Mouse (Mus musculus) small intestine, adult 2 months (tissue): ENCODE results near the gene Cd180. TPM values are rescaled to one million over a fixed set of nuclear protein-coding genes. Genes with fewer than 3 reads are reported as not detected.

Source experiments
- H3K27ac ChIP-seq: fragments of 200-500 bp; 2 replicates; pipeline ENCODE4 v1.5.1; 2012; ENCODE audit warnings: low read depth, low read length, control low read depth, inconsistent platforms; ENCODE audit not compliant: insufficient read depth
- H3K27me3 ChIP-seq: fragments of 200-500 bp; 2 replicates; pipeline ENCODE4 v1.6.1; 2012; ENCODE audit warnings: mild to moderate bottlenecking, moderate library complexity, low read length, inconsistent platforms; ENCODE audit not compliant: control insufficient read depth, insufficient read depth
- H3K36me3 ChIP-seq: fragments of 200-500 bp; 2 replicates; pipeline ENCODE4 v1.6.1; 2012; ENCODE audit warnings: mild to moderate bottlenecking, low read length, control low read depth, inconsistent platforms; ENCODE audit not compliant: control insufficient read depth, insufficient read depth
- H3K4me1 ChIP-seq: fragments of 200-500 bp; 2 replicates; pipeline ENCODE4 v1.6.1; 2012; ENCODE audit warnings: low read length, inconsistent platforms, mixed read lengths; ENCODE audit not compliant: control insufficient read depth, insufficient read depth, insufficient read length
- H3K4me3 ChIP-seq: fragments of 200-500 bp; 2 replicates; pipeline ENCODE4 v1.5.1; 2012; ENCODE audit warnings: low read depth, mild to moderate bottlenecking, control low read depth, inconsistent platforms, low read length, moderate library complexity
- CTCF ChIP-seq: fragments of 200-500 bp; IDR thresholded peaks from 2 replicates; pipeline ENCODE4 v1.5.1; 2012; ENCODE audit warnings: low read depth, mild to moderate bottlenecking, control low read depth, inconsistent platforms, low read length, moderate library complexity, mixed read lengths; ENCODE audit not compliant: insufficient replicate concordance, insufficient read length; ENCODE audit errors: extremely low read depth
- POLR2A ChIP-seq: fragments of 200-500 bp; IDR thresholded peaks from 2 replicates; pipeline ENCODE4 v1.6.1; 2012; ENCODE audit warnings: low read depth, mild to moderate bottlenecking, control low read depth, inconsistent platforms, low read length, moderate library complexity
- WGBS: fragments of 180-500 bp; shearing (Covaris S2); methylation state at CpG from one replicate; pipeline ENCODE4 v1.1.7; 2018; 5-methylcytosine and 5-hydroxymethylcytosine counted together
- polyA plus RNA-seq: library from polyadenylated mRNA; depleted of rRNA; stranded (reverse); fragments of >200 nt; gene quantifications from 2 replicates; pipeline ENCODE4 v1.2.3, GENCODE M21; 2012

Gene Cd180
- polyA plus RNA-seq, 1 experiment, result 0.76 TPM

DNA sequence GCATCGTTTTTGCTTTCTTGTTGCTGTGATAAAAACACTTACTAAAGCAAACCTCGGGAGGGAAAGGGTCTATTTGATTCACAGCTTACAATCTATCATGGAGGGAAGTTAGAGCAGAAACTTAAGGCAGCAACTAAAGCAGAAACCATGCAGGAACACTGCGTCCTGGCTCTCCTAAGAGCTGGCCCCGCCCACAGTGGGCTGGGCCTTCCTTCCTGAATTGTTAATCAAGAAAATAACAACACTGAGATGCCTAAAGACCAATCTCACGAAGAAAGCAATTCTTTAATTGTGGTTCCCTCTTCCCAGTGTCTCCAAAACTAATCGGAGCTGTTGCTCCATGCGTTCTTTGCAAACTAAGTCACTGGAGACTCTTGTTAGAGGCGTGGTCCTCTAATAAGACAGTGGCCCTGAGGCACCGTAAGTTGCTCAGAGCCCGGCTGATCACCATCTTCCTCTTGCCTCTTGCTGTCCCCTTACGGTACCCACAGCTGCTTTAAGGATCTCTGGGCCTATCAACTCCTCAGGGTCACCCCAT lies 37.1 kb upstream of the Cd180 start:
- WGBS, result 71% methylated on average over 11 of the region's 11 CpGs
- Histone ChIP-seq H3K4me1 (no peaks in the 10 kb centered on the region; the same call in 1 of the 2 replicates), H3K27me3 (no peaks in the 10 kb centered on the region)

DNA sequence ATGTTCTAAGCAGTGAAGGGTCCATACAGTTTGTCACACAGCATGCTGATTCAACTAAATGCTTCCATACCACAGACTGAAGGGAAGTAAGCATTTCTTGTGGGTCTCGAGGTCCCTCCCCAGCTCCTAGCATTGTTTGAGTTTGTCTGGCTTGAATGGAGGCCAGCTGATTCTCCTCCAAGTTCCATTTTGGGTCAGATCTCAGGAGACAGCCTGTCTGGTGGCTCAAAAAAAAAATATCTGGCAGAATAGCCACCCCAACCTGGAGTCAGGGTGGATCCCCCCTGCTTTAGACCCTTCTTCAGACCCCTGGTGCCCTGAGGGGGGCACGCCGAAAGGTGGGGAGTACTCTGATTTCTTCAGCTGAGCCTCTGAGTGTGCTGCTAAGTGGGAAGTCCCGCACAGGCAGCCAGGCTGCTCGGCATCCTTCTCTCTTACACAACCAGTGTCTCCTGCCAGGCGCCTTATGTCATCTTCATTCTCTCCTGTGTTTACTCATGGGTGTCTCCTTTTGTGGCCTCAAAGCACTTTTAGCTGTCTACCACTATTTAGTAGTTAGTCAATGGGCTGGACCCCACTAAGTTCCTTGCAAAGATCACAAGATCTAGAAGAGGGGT lies 35.0 kb upstream of the Cd180 start:
- 56% methylated on average over 6 of the region's 6 CpGs for WGBS
- TF ChIP-seq CTCF, result no peak
- no peak for TF ChIP-seq POLR2A
- Histone ChIP-seq H3K27me3 (no peaks in the 10 kb centered on the region), H3K4me3 (no peak overlapping the region), H3K4me1 (no peaks in the 10 kb centered on the region; the same call in 1 of the 2 replicates), H3K36me3 (no peaks in the 10 kb centered on the region), H3K27ac (peak overlapping the region; percentile 81; the same call in 1 of the 2 replicates)

More for the DNA sequence above, 37.1 kb upstream of the Cd180 start:
- Histone ChIP-seq H3K4me3 (no peak overlapping the region), H3K36me3 (no peaks in the 10 kb centered on the region), H3K27ac (no peak overlapping the region)
- TF ChIP-seq POLR2A, result no peak
- no peak for TF ChIP-seq CTCF

- no peaks in the 10 kb centered on the region for H3K27me3 ChIP-seq
- 47% methylated on average over 6 of the region's 6 CpGs for WGBS
- TF ChIP-seq POLR2A, result no peak
- no peak for TF ChIP-seq CTCF
- 0 out of 2 replicates have a peak overlapping the region, but pooled peaks have one; percentile 7 for H3K27ac ChIP-seq
- no peaks in the 10 kb centered on the region for H3K36me3 ChIP-seq
- no peak overlapping the region for H3K4me3 ChIP-seq
- 0 out of 2 replicates have a peak, but pooled peaks cover 2% of the 10 kb centered on the region for H3K4me1 ChIP-seq
Observed at GRCm38 (mm10) chr13:102664041-102664440, 29.3 kb upstream of the Cd180 start.

DNA sequence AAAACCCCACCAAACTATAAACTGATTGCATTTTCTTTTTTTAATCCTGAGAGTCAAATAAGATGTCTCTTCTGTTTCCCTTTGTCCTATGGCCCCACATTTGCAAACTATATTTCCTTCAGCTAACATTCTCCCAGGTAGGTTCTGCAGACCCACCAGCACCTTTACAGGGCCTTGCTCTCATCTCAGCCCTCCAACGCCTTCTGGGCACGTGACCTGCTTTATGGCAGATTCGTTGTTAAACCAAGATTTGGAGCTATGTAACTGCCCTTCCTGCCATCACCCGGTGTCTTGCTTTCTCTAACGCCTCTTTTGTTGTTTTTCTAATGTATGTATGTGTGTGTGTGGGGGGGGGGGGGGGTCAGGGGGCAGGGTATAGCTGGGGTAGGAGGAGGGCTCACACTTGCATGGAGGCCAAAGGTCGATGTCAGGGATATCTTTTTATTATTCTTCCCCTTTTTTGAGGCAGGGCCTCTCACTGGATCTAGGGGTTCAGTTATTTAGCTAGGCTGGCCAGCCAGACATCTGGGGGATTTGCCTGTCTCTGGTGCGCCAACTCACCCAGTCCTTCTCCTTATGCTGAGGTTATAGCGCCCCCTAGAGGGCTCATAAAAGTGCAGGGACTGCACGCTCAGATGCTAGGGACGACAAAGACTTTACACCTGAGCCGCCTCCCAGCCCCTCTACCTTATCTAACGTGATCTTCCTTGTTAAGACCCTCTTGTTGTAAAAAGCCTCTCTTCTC lies 28.3 kb upstream of the Cd180 start:
- WGBS, result 59% methylated on average over 12 of the region's 12 CpGs
- H3K4me3 ChIP-seq, result no peak overlapping the region
- no peaks in the 10 kb centered on the region for H3K36me3 ChIP-seq
- TF ChIP-seq POLR2A (no peak), CTCF (peak; percentile 56; the same call in 1 of the 2 replicates)
- no peak overlapping the region for H3K27ac ChIP-seq
- H3K4me1 ChIP-seq, result 0 out of 2 replicates have a peak, but pooled peaks cover 2% of the 10 kb centered on the region
- no peaks in the 10 kb centered on the region for H3K27me3 ChIP-seq

DNA sequence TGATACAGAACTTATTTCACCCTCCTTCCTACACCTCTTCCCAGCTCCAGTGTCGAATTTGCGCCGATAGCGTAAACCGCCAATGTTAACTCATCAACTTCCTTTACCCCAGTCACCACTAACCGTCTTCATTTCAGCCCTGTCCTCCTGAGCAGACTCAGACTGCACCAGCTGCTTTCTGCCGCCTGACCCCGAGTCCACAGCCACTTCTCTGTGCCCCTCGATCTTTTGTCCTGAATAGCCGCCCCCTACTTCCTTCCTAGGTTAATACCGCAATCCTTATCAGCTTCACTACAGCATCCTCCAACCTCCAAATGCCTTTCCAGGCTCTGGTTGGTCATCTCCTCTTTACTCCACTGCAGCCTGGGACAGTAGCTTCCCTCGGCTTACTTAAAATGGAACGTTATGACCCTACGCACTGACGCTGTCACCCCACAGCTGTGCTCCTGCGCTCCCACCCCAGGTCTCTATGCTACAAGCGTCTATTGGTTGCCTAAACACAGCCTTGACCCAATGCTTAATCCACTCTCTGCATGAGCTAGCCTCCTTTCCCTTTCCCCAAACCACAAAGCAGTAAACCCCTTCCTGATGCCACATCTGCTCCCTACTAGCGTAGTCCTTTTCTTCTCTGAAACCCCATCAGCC lies 27.6 kb upstream of the Cd180 start:
- H3K4me1 ChIP-seq, result 0 out of 2 replicates have a peak, but pooled peaks cover 2% of the 10 kb centered on the region
- WGBS, result 63% methylated on average over 18 of the region's 18 CpGs
- no peak overlapping the region for H3K27ac ChIP-seq
- no peaks in the 10 kb centered on the region for H3K27me3 ChIP-seq
- no peaks in the 10 kb centered on the region for H3K36me3 ChIP-seq
- H3K4me3 ChIP-seq, result peak overlapping the region; percentile 19; the same call in 1 of the 2 replicates
- TF ChIP-seq CTCF, result no peak
- no peak for TF ChIP-seq POLR2A

DNA sequence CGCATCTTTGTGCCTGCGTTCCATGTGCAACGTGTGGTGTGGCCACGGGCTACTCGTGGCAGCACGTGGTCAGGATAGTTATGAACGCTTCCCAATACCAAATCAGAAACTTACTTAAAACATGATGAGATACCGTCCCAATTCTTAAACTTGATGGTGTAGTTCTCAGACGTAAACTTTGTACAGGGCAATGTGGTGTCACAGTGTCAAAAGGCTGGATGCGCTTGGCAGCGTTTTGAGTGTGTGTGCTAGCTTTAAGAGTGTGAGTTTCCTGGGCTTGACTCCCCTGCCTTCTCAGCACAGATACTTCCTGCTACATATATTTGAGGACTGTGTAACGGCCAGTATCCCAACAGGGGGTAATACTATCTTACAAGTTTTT lies 27.1 kb upstream of the Cd180 start:
- no peaks in the 10 kb centered on the region for H3K36me3 ChIP-seq
- TF ChIP-seq CTCF (no peak), POLR2A (no peak)
- 85% methylated on average over 12 of the region's 12 CpGs for whole genome bisulfite sequencing

More for the DNA sequence above, 27.1 kb upstream of the Cd180 start:
- Histone ChIP-seq H3K27ac (no peak overlapping the region), H3K4me3 (no peak overlapping the region), H3K27me3 (no peaks in the 10 kb centered on the region), H3K4me1 (0 out of 2 replicates have a peak, but pooled peaks cover 2% of the 10 kb centered on the region)
